Mouse (Mus musculus) frontal cortex, postnatal 14 days (tissue): ENCODE results near the gene 6430548M08Rik.

Experiments
- DNase-seq, 2 experiments: peaks; one replicate each; pipeline ENCODE4 v3.0.0; 2022; ENCODE audit warnings: low spot score in 2 of 2

The 6430548M08Rik gene

GRCm38 (mm10) chr8:120104721-120105272 lies 9.2 kb upstream of the 6430548M08Rik start:
- DNase-seq, result no peak

- no peak for DNase-seq
Measured at GRCm38 (mm10) chr8:120109149-120109548, 4.8 kb upstream of the 6430548M08Rik start.

- DNase-seq, result no peak
Measured at GRCm38 (mm10) chr8:120110966-120111365, 3.0 kb upstream of the 6430548M08Rik start.

- DNase-seq, result no peak
Measured at GRCm38 (mm10) chr8:120111382-120111781, 2.6 kb upstream of the 6430548M08Rik start.

GRCm38 (mm10) chr8:120112535-120112934 lies 1.4 kb upstream of the 6430548M08Rik start:
- DNase-seq, result no peak

GRCm38 (mm10) chr8:120113306-120113705 lies 646 bp upstream of the 6430548M08Rik start:
- no peak for DNase-seq

GRCm38 (mm10) chr8:120114315-120114841 lies 426 bp downstream of the 6430548M08Rik start:
- peak; percentile 22 to 45 for DNase-seq

- no peak for DNase-seq
Measured at GRCm38 (mm10) chr8:120116600-120116999, 2.6 kb downstream of the 6430548M08Rik start.

- no peak for DNase-seq
Measured at GRCm38 (mm10) chr8:120118162-120118561, 4.2 kb downstream of the 6430548M08Rik start.

GRCm38 (mm10) chr8:120118847-120119246 lies 4.9 kb downstream of the 6430548M08Rik start:
- no peak for DNase-seq

- DNase-seq, result no peak
Measured at GRCm38 (mm10) chr8:120119429-120119828, 5.5 kb downstream of the 6430548M08Rik start.

- DNase-seq, result no peak
Measured at GRCm38 (mm10) chr8:120119931-120120330, 6.0 kb downstream of the 6430548M08Rik start.

- no peak for DNase-seq
Measured at GRCm38 (mm10) chr8:120120951-120121350, 7.0 kb downstream of the 6430548M08Rik start.

GRCm38 (mm10) chr8:120124261-120124660 lies 10.3 kb downstream of the 6430548M08Rik start:
- DNase-seq, result no peak

- no peak for DNase-seq
Measured at GRCm38 (mm10) chr8:120124836-120125389, 11.0 kb downstream of the 6430548M08Rik start.

GRCm38 (mm10) chr8:120126357-120127161 lies 12.6 kb downstream of the 6430548M08Rik start:
- DNase-seq, result no peak

- DNase-seq, result no peak
Measured at GRCm38 (mm10) chr8:120129547-120129946, 15.6 kb downstream of the 6430548M08Rik start.

- no peak for DNase-seq
Measured at GRCm38 (mm10) chr8:120131158-120131557, 17.2 kb downstream of the 6430548M08Rik start.

GRCm38 (mm10) chr8:120133169-120133568 lies 19.2 kb downstream of the 6430548M08Rik start:
- no peak for DNase-seq

GRCm38 (mm10) chr8:120135687-120136086 lies 21.7 kb downstream of the 6430548M08Rik start:
- DNase-seq, result no peak

- DNase-seq, result peak; percentile 51 to 71
Measured at GRCm38 (mm10) chr8:120136618-120137017, 22.7 kb downstream of the 6430548M08Rik start.

GRCm38 (mm10) chr8:120138958-120139357 lies 25.0 kb downstream of the 6430548M08Rik start:
- no peak for DNase-seq

GRCm38 (mm10) chr8:120140769-120141168 lies 26.8 kb downstream of the 6430548M08Rik start:
- DNase-seq, result no peak
